Mouse (Mus musculus) heart, adult 2 months (tissue): ENCODE data around the gene Tmem176b.

Source experiments
- CTCF ChIP-seq: fragments of 200-600 bp; IDR thresholded peaks from 2 replicates; pipeline ENCODE4 v1.8.1; 2022; ENCODE audit warnings: antibody characterized with exemption, mild to moderate bottlenecking, moderate library complexity
- EP300 ChIP-seq: fragments of 200-500 bp; IDR thresholded peaks from 2 replicates; pipeline ENCODE4 v1.6.1; 2011; ENCODE audit warnings: low read depth, low read length, control low read depth; ENCODE audit not compliant: insufficient read depth
- POLR2A ChIP-seq: fragments of 200-500 bp; IDR thresholded peaks from 2 replicates; pipeline ENCODE4 v1.6.1; 2011; ENCODE audit warnings: mild to moderate bottlenecking, low read depth, low read length, control low read depth; ENCODE audit not compliant: insufficient read depth

- no peak for TF ChIP-seq CTCF
- no peak for TF ChIP-seq POLR2A
- no peak for TF ChIP-seq EP300
These were observed 20.5 kb upstream of the Tmem176b start for GRCm38 (mm10) chr6:48861616-48862280.
